ENCODE assay signal across 9 mouse cellular contexts in genomic region chr2:32877303-32877702, GRCm38 (mm10). TPM values are rescaled to one million over a fixed set of nuclear protein-coding genes. Genes with fewer than 3 reads are reported as not detected.
A peak's percentile ranks its signal among the peaks of the same experiment; 100 is the strongest.
DNase-seq lines count a peak whose midpoint lies in the region; ATAC-seq and TF ChIP-seq lines count a peak whose summit lies in the region.
"Had no signal": no experiment of that assay in that cellular context is flagged by ENCODE, and none has a peak within 500 bp of the region (broad histone marks: within the 10 kb centered on the region; RNA-seq: fewer than 3 reads in every experiment).

No protein-coding gene starts in this region.

- WGBS in kidney, adult 2 months, result 38% methylated on average over 5 of the region's 5 CpGs
- 22% methylated on average over 5 of the region's 5 CpGs for WGBS in embryonic facial prominence, embryonic 11.5 days
- 11% methylated on average over 5 of the region's 5 CpGs for WGBS in intestine, postnatal 0 days
- WGBS in midbrain, embryonic 15.5 days, result 19% methylated on average over 5 of the region's 5 CpGs

- no peak for TF ChIP-seq CTCF in kidney, adult 2 months (conservative IDR thresholded peaks at IDR 0.05; ENCODE audit: insufficient read depth, insufficient read length, low read depth, low read length)
- no peak for TF ChIP-seq CTCF in intestine, postnatal 0 days (IDR thresholded peaks at IDR 0.05; ENCODE audit: low read depth)

- H3K4me1 ChIP-seq in kidney, adult 2 months (ENCODE audit: control insufficient read depth, insufficient read depth, low read length), result peaks cover 21% of the 10 kb centered on the region; the same call in 1 of the 2 replicates
- H3K4me1 ChIP-seq in embryonic facial prominence, embryonic 11.5 days (ENCODE audit: control insufficient read depth, insufficient read depth, low read length), result peaks cover 24% of the 10 kb centered on the region
- peaks cover 20% of the 10 kb centered on the region for H3K4me1 ChIP-seq in intestine, postnatal 0 days (replicated peaks; ENCODE audit: control insufficient read depth, insufficient read depth, low read length)
- peaks cover 66% of the 10 kb centered on the region for H3K4me1 ChIP-seq in midbrain, embryonic 15.5 days

- H3K27ac ChIP-seq in kidney, adult 2 months (ENCODE audit: insufficient read depth, low read depth, low read length), result peak overlapping the region; percentile 88
- peak overlapping the region; percentile 20; the same call in 1 of the 2 replicates for H3K27ac ChIP-seq in embryonic facial prominence, embryonic 11.5 days (replicated peaks; ENCODE audit: low read depth, low read length)
- H3K27ac ChIP-seq in intestine, postnatal 0 days (ENCODE audit: low read depth, low read length), result peak overlapping the region; percentile 79
- H3K27ac ChIP-seq in midbrain, embryonic 15.5 days, result peak overlapping the region; percentile 17

- peak overlapping the region; percentile 96 for H3K4me2 ChIP-seq in embryonic facial prominence, embryonic 11.5 days (ENCODE audit: low read depth, low read length)
- peak overlapping the region; percentile 83 for H3K4me2 ChIP-seq in intestine, postnatal 0 days (replicated peaks; ENCODE audit: low read depth)
- peak overlapping the region; percentile 67 for H3K4me2 ChIP-seq in midbrain, embryonic 15.5 days

- H3K36me3 ChIP-seq in kidney, adult 2 months (ENCODE audit: control insufficient read depth, insufficient read depth, low read length), result no peaks in the 10 kb centered on the region
- H3K36me3 ChIP-seq in embryonic facial prominence, embryonic 11.5 days (replicated peaks; ENCODE audit: control insufficient read depth, insufficient read depth, low read depth, low read length), result no peaks in the 10 kb centered on the region
- no peaks in the 10 kb centered on the region for H3K36me3 ChIP-seq in intestine, postnatal 0 days (ENCODE audit: control insufficient read depth, insufficient read depth)
- H3K36me3 ChIP-seq in midbrain, embryonic 15.5 days (replicated peaks), result no peaks in the 10 kb centered on the region

- H3K4me3 ChIP-seq in kidney, adult 2 months (ENCODE audit: insufficient read depth, low read depth, low read length), result peak overlapping the region; percentile 94
- peak overlapping the region; percentile 76 for H3K4me3 ChIP-seq in embryonic facial prominence, embryonic 11.5 days (ENCODE audit: low read depth, low read length)
- peak overlapping the region; percentile 78 for H3K4me3 ChIP-seq in intestine, postnatal 0 days (ENCODE audit: low read depth, low read length)
- H3K4me3 ChIP-seq in midbrain, embryonic 15.5 days, result peak overlapping the region; percentile 64

- peak overlapping the region; percentile 96 for H3K9ac ChIP-seq in embryonic facial prominence, embryonic 11.5 days (replicated peaks; ENCODE audit: low read length)
- peak overlapping the region; percentile 81 for H3K9ac ChIP-seq in intestine, postnatal 0 days (ENCODE audit: low read depth, low read length)
- H3K9ac ChIP-seq in midbrain, embryonic 15.5 days, result peak overlapping the region; percentile 83

- DNase-seq in kidney, adult 2 months, result no peak
- DNase-seq in kidney, adult 8-10 months, result no peak
- DNase-seq in embryonic facial prominence, embryonic 11.5 days (ENCODE audit: low spot score), result no peak
- DNase-seq in right cerebral cortex, postnatal 10 days (ENCODE audit: low spot score in 2 of 2), result no peak
- no peak for DNase-seq in thymus, postnatal 36 days
- DNase-seq in left cerebral cortex, adult 9 months (ENCODE audit: low spot score in 2 of 2), result no peak
- DNase-seq: cerebellum, postnatal 14 days had no signal

- ATAC-seq in embryonic facial prominence, embryonic 11.5 days (replicated peaks; ENCODE audit: insufficient number of reproducible peaks, low FRiP score, low TSS enrichment, low read depth), result no peak
- ATAC-seq in intestine, postnatal 0 days, result no peak
- ATAC-seq in midbrain, embryonic 15.5 days (replicated peaks), result no peak

- no peaks in the 10 kb centered on the region for H3K9me3 ChIP-seq in embryonic facial prominence, embryonic 11.5 days (replicated peaks; ENCODE audit: control insufficient read depth, low read length)
- no peaks in the 10 kb centered on the region for H3K9me3 ChIP-seq in intestine, postnatal 0 days (ENCODE audit: control insufficient read depth)
- H3K9me3 ChIP-seq in midbrain, embryonic 15.5 days, result no peaks in the 10 kb centered on the region

- TF ChIP-seq POLR2A in kidney, adult 2 months (IDR thresholded peaks at IDR 0.05; ENCODE audit: low read depth, low read length), result no peak

- H3K27me3 ChIP-seq in kidney, adult 2 months (replicated peaks; ENCODE audit: control insufficient read depth, insufficient read depth, low read length), result no peaks in the 10 kb centered on the region
- H3K27me3 ChIP-seq in embryonic facial prominence, embryonic 11.5 days (ENCODE audit: control insufficient read depth, insufficient read depth, low read length), result no peaks in the 10 kb centered on the region
- H3K27me3 ChIP-seq in intestine, postnatal 0 days (replicated peaks; ENCODE audit: control insufficient read depth, insufficient read depth, low read length), result no peaks in the 10 kb centered on the region
- H3K27me3 ChIP-seq in midbrain, embryonic 15.5 days (replicated peaks), result no peaks in the 10 kb centered on the region

RNA-seq across cellular contexts. Expression of gene Fam129b, which starts 1.4 kb away (rescaled TPM):
- polyA plus RNA-seq in kidney, adult 2 months (2012; rRNA removed), result 32.3 and 33.4 TPM in 2 replicates
- 13.7 and 15.9 TPM in 2 replicates for polyA plus RNA-seq in embryonic facial prominence, embryonic 11.5 days (2014; fragmentation: Nextera tagmentation; extraction: Ambion mirVana)
- 13.9 and 15.3 TPM in 2 replicates for polyA plus RNA-seq in intestine, postnatal 0 days (2015; fragmentation: Nextera tagmentation; extraction: Ambion mirVana)
- polyA plus RNA-seq in midbrain, embryonic 15.5 days (2015; fragmentation: Nextera tagmentation; extraction: Ambion mirVana), result 29.7 and 31.3 TPM in 2 replicates

RNA-seq across cellular contexts. Expression of gene Stxbp1, which starts 30.3 kb away (rescaled TPM):
- 10.2 and 13.2 TPM in 2 replicates for polyA plus RNA-seq in kidney, adult 2 months (2012; rRNA removed)
- polyA plus RNA-seq in embryonic facial prominence, embryonic 11.5 days (2014; fragmentation: Nextera tagmentation; extraction: Ambion mirVana), result 22.0 and 27.1 TPM in 2 replicates
- 12.1 and 12.2 TPM in 2 replicates for polyA plus RNA-seq in intestine, postnatal 0 days (2015; fragmentation: Nextera tagmentation; extraction: Ambion mirVana)
- 324 and 330 TPM in 2 replicates for polyA plus RNA-seq in midbrain, embryonic 15.5 days (2015; fragmentation: Nextera tagmentation; extraction: Ambion mirVana)

Comparison
In these comparisons a context has a peak if more than half of its experiments do, and no peak if none do; other contexts are left out.
1. H3K27ac ChIP-seq: peak in every context shown above with its lines; median percentile 88 in kidney, adult 2 months; 79 in intestine, postnatal 0 days; 20 in embryonic facial prominence, embryonic 11.5 days; 17 in midbrain, embryonic 15.5 days.
2. RNA of gene Stxbp1, which starts 30.3 kb away (polyA plus RNA-seq): 324 to 330 TPM in midbrain, embryonic 15.5 days; 22.0 to 27.1 TPM in embryonic facial prominence, embryonic 11.5 days, 10.2 to 13.2 TPM in kidney, adult 2 months and 12.1 to 12.2 TPM in intestine, postnatal 0 days; every median in the first group is over 10 times any median in the second.
3. Peak in every context shown above with its lines, with median percentiles within 50 percentile points of each other: H3K4me3 ChIP-seq, H3K4me2 ChIP-seq and H3K9ac ChIP-seq.